Mouse (Mus musculus) frontal cortex, postnatal 10 days (tissue): ENCODE measurements at regions not wholly inside any gene's neighbourhood (a gene's known extent, or its start where the extent isn't known, plus 50 kb on each side); places are given as distances from the start of the nearest gene placed in this dataset.
A peak's percentile ranks its signal among the peaks of the same experiment; 100 is the strongest.

Experiments used
- DNase-seq, 2 experiments: peaks; one replicate each; pipeline ENCODE4 v3.0.0; 2022; ENCODE audit warnings: low spot score in 2 of 2, mixed read lengths in 1 of 2

DNA sequence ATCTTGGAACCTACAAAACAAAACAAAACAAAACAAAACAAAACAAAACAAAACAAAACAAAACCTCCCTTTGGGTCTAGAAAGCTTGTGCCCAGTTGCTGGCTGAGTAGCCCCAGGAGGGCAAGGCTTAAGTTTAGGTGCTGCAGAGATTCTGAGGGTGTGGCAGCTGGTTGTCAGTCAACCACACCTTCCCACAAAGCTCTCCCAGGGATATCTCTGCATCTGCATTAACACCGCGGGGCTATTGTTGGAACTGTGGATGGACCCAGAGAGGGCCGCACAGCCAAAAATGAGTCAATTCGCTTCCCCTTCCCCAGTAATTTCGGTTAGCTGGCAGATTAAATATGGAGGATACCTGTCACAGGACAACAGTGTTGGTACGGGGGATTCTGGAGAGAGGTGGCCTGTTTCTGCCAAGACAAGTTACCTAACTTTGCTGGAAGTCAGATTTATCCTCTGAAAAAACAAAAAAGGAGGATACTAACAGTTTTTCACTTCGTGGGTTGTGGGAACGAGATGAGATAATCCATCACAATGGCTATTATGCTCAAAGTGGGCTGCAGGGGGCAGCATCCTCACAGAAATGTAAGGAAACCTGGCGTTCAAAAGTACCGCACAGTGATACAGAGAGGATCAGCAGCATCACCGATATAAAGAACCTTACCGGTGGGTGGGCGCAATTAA is 96.7 kb downstream of the 1500009L16Rik start:
- peak; percentile 48 to 82 for DNase-seq

DNA sequence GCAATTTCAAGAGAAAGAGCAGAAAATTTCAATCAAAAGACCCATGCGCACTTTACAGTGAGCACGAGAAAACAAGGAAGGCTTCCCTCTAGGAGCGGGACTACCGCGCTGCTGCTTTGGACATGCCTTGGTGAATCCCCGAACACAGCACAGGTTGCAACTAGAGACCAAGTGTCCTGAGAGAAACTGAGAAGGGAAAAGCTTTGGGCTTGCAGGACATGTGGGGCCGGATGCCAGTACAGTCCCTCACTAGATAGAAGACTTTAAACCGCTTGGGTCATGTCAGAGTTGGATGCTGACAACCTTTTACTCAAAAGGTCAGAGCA is 97.2 kb downstream of the 1500009L16Rik start:
- DNase-seq, result no peak

DNA sequence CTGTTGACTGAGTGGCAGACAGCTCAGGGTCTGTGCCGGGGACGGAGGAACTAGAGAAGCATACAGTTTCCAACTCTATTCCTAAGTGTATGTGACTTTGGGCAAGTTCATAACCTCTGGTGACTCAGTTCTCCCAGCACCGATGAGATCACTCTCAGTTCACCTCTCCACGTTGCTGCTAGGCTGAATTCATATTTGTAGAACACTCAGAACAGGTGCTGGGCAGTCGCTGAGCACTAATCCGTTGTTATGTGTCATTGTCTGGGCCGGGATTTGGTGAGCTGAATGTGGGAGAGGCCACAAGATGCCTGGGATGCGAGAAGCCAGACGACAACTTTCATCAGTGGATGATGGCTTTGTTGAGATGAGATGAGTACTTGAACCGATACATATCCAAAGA is 98.4 kb downstream of the 1500009L16Rik start:
- no peak for DNase-seq

DNA sequence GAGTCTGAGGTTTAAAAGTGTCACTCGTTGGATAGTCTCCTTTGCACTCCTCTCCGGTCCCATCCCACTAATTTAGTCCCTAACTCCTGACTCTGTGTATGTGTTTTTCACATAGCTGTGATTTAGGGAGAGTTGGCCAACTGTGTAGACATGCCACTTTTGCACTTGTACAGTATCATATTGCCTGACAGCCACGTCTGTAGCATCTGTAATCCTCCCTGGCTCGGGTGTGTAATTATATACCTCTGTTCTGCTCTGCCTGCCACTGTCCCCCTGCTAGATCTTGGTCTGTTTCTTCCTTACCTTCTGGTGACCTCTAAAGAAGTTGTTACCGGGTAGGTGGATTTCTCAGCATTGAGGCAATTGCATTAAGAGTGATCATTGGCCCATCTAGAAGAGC is 103.4 kb downstream of the 1500009L16Rik start:
- DNase-seq, result no peak

DNA sequence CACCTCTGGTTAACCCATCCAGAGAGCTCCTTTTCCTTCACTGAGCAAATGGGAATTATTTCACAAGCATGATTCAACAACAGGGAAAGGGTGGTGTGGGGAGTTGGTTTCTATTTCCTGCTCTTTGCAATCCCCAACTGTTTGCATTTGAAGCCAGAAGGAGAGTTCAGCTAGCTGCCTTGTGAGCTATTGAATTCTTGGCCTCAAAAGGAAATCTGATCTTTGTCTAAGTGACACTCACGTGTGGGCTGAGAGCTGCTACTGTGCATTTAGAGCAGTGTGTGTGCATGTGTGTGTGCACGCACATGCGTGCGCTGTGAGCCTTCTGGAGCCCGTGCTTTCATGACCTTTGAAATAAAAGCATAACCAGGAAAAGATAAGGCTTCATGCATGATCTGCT is 113.7 kb downstream of the 1500009L16Rik start:
- no peak for DNase-seq

DNA sequence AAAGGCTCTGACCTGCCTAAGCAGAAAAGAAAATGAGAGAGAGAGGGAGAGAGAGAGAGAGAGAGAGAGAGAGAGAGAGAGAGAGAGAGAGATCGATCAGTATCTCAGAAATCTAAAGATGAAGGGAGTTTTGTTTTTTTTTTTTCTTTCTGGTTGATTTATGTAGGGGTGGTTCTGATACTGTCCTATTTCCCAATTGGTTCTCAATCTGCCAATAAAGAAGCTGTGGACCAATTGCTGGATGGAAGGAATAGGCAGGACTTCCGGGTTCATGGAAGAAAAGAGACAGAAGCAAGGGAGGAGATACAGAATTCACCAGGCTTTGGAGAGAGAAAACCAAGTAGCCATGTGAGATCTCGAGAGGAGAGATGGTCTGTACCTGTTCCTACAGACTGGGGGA is 117.6 kb downstream of the 1500009L16Rik start:
- no peak for DNase-seq

DNA sequence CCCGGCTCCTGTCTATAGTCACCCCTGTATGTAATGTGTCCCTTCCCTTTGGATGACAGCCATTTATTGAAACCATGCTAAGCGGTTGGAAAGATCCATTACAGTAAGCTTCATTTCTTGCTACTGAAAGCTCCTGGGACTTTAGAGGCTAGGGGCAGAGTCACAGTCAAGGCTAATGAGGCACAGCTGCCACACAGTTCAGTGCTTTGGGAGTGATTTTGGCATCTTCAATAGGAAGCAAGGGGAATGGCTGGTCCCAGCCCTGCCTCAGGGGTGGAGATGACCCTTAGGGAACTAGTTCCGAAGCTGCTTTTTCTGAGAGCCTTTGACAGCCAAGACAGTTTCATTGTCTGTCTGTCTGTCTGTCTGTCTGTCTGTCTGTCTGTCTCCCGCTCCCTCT is 128.2 kb downstream of the 1500009L16Rik start:
- DNase-seq, result no peak

DNA sequence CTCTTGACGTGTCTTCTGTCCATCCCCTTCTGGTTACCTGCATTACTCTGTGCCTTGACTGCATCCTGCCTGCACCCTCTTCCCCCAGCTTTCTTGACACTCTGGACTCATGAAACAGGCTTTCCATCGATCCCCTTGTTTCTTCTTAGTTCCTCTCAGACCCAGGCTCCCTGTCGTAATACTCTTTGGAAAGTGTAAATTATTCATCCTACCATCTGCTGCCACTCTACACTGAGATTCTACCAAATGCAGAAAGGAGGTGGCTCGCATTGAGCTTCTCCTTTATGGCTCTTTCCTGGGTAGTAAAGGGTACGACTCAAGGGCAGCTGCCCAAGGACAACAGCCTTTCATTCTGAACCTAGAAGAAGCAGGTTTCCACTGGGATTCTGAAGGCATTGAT is 129.5 kb downstream of the 1500009L16Rik start:
- DNase-seq, result no peak

DNA sequence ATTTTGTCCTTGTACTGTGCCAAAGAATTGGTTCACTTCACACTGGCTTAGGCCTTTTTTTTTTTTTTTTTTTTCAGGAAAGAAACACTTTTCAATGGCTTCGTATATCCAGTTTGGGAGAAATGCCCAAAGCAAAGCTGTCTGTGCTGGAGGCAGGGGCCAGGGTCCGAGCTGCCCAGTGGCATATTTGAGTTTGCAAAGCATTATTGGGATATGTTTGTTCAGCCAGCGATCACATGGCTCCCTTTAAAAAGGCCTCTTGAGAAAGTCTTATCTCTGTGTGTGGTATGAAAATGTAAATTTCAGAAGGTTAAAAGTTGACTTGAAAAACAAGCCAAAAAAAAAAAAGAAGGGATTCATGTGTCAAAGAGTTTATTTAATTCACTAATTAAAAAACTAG is 130.1 kb downstream of the 1500009L16Rik start:
- no peak for DNase-seq

DNA sequence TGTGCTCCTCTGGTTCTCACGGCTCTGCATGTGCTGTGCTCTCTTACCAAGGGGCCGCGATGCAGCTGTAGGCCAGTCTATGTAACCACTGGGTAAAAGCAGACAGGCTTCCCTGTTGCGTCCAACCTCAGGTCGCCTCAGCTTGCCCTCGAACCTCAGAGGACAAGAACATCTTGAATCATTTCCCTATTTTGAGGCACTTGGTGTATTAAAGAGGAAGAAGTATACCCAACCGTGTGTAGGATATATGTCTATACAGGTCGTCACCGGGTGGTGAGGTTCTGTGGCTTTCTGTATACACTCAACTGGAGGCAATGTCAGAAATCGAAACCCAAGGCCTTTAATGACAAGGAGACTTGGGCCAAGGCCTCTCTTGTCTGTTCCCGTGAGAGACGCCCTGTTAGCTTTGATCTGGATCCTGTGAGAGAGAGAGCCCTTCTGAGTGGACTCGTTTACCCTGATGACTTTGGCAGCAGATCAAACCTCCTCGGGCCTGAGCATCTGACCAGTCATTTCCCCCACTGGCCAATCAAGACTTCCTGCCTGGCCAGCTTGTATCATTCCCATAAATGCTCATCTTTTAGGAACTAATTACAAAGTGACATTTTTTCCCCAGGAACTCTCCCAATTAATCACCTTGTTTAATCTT is 135.3 kb downstream of the 1500009L16Rik start:
- DNase-seq, result no peak

DNA sequence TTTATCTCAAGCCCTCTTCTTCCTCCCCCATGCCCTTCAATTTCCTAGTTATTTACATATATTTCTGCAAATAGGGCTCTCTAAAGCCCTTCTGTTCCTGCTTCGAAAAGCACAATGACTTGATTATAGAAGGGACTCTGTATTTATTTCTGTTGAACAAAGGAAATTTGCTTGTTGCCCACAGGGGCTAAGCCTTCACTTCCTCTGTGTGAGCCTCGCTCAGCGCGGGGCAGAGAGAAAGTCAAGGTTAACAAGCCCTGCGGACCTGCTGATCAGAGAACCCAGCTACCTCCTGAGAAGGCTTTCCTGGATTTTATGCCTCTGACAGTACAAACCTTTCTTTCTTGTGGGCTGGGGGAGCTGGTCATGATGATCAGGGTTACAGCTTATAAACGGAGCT is 136.0 kb downstream of the 1500009L16Rik start:
- no peak for DNase-seq

DNA sequence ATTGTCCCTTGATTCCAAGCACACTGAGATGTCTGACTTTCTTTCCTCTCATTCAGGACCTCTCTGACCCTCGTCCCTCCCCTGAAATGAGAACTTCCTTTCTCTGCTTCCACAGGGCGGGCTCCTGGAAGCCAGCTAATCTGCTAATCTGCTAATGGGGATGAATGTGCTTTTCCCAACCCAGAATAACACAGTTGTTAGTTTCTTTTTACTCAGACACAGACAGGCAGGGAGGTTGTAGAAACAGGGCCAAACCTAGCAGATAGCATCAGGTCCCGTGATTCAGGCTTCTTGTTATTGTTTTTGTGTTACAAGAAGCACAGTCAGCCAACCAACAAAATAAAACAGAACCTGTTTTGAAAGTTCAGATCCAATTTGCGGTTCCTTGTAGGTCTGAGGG is 137.0 kb downstream of the 1500009L16Rik start:
- DNase-seq, result no peak

DNA sequence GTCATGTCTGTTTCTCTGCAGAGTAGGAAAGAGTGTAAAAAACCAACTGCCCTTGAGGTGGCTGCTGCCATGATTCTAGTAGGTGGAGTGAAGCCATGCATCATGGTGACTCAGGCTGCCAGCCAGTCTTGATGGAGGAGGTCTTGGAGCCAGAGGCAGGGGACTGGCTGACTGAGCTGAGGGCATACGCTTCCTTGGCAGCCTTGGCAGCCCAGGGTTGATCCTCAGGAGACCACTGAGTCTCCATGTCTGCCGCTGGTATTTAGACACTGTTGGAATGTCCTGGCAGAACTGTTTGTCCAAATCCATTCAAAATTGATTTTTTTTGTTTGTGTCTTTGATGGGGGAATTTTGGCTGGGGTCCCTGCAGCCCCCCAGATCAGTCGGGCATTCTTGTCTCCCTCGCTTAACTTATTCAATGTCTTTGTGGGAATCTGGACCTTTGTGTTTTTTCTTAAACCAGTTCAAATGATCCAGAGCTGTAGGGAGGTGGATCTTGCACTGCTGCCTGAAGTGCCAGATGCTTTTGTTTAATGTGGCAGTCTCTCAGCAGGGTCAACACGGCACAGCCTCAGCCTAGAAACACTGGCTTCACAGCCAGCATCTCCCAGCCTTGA is 139.0 kb downstream of the 1500009L16Rik start:
- peak; percentile 15 to 43 for DNase-seq

DNA sequence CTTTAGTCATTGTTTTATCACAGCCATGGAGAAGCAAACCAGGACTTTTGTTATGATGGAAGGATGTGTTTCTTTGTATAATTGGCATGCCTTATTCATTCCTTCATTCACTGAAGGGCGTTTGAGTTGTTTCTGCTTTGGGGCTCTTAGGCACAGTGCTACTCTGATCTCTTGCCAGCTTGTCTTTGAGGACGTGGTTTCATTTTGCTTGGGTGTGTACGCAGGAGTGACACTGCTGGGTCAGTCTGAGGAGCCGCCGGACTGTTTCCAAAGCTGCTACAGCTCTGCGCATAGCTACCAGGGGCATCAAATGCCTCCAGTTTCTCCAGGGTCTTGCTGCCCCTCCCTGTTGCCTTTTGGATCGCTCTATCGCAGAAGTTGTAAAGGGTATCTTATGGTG is 141.9 kb downstream of the 1500009L16Rik start:
- DNase-seq, result no peak

DNA sequence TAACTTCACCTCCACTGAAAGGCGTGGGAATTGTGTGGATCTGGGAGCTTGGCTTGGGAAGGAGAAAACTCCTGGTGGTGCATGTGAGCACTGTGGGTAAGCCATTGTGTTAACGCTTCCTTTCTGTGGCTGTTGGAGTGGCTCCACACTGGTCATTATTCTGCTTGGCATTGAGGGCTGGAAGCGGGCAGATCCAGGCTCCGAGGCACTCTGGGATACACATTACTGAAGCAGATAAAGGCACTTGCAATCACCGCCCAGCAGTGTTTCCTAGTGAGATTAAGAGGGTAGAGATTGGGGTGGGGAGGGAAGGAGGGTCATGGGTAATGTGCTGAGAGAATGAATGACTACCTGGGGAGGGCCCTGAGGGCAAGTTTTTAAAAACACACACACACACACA is 143.3 kb downstream of the 1500009L16Rik start:
- DNase-seq, result no peak

DNA sequence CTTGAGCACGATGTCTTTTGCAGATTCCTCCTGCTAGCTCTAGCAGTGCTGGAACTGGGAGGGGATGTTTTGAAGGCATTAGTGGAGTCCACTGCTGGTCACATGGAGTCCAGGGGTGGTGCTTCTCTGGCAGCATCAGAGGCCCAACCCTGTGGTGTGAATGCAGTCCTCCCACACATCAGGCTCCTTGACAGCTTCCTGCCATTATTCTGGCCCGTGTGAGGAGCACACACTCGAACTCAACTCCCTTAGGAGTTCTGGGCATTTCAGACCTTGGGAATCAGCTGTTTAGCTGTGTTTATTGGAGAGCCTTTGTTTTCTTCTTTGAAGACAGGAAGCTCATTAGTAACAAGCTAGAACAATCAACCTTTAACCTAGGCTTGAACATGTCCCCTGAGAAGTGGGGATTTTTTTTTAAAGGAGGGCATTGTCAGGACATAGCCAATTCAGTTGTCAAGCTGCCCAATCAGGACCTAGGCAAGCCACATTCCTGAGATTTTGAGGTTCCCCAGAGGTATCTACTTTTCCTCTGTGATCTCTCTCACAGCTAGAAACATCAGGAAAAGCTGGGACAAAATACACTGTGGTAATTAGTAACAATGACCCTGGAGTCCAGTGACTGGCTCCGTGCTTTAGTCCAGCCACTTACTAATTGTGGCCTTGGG is 149.2 kb downstream of the 1500009L16Rik start:
- DNase-seq, result no peak

DNA sequence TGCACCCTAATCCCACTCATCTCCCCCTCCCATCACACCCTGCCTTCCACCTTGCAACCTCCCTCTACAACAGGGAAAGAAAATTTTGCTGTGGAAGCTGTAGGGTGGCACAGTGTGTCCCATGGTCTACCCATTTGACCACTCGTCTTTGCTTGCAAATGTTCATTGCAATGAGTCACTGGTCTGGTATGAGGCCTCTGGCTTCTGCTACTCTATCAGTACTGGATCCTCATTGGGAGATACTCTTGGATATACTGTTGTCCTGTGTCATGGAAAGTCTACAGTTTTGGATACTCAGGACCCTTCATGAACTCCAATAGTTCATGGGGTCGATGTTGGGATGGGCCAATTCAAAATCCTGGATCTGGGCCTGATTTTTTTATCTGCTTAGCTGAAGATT is 156.1 kb downstream of the 1500009L16Rik start:
- no peak for DNase-seq

DNA sequence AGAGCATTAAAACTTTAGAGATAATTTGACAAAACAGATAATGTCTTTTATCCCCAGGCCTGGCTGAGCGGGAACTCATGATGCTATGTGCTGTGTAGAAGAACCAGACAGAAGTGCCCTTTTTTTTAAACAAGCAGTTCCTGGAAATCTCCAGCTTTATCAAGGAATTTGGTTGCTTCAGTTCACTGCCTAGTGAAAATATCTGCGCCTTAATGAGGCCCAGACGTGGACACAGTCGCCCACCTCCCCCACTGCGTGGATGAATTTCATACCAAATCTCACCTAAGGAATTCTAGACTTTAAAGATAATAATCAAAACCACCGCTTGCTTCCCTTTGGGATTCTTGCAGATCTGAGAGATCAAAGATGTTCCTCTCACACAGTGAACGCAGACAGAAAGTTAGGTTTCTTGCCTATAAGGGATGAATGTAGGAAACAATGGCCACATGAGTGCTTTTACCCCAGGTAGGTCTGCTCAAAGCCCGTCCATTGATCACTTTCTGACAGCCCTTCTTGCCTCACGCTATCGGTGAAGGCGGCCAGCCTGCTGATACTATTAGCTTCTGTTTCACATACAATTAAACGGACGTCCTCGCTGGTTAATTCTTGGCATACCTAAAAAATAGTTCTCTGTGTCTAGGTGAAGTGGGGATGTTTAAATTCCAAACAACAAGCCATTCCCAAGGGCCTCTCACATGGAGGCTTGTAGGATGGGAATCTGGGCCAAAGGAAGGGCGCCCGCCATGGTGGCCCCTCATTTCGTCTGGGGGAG is 159.6 kb downstream of the 1500009L16Rik start:
- DNase-seq, result no peak

DNA sequence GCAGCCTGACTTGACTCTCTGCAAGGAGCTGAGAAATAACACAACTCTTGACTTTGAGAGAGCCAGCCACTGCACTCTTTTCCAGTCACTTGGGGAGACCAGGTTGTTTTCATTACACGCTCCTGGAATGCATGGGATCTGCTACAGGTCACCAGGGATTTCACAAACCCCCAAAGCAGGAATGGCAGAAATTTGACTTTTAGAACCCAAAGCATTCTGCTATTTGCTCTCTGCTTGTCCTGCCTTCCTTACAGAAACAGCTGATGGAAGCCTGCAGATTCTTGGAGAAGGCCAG is 160.2 kb downstream of the 1500009L16Rik start:
- no peak for DNase-seq

DNA sequence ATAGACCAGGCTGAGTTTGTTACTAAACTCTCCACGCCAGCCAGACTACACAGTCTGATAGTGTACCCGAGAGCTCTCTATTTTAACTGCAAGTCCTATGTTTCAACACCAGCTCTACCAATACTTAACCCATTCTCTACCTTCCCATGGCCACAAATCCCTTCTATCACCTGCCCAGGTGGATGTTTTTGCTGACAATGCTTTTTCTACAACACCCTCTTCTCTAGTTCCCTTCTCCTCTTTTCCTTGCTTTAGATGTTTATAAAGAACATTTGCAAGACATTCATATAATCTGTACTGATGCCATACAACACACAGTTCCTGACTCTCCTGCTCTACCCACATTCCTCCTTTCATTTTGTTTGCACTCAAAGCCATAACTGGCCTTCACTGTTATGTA is 161.9 kb downstream of the 1500009L16Rik start:
- no peak for DNase-seq

DNA sequence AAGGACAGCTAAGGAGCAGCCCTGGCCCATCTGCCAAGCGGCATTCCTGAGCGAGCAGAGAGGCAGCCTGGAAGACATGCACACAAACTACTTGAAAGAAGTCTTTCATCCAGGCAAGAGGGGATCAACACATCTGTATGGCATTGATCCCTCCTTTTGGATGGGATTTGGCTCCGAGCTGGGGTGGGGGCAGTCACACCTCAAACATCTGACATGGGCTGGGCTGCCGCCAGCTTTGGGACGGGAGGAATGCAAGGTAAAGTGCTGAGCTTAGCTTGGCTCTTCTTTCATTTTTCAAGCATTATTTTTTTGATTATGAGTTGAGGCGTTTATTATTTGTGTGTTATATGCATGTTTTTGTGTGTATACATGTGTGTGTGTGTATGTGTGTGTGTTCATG is 165.9 kb downstream of the 1500009L16Rik start:
- DNase-seq, result no peak

DNA sequence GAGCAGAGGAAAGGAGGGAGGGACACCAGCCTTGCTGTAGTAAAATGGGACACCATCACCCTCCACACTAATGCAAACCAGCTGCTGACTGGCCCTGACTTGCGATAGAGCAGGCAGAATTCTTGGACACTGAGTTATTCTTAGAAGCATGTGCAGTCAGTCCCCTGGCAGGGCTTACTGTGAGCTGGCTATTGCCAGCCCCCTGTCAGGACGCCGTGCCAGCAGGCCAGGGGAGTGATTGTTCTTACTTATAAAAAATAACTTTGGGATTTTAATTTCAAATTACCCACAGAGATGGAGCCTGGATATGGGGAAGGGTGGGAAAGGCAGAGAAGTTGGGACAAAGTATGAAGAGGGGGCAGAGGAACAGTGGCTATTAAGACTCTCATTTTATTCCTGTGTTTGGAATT is 173.1 kb downstream of the 1500009L16Rik start:
- no peak for DNase-seq
